Mouse (Mus musculus) heart, embryonic 15.5 days (tissue): Measurements from ENCODE around the gene Copz1. TPM values are rescaled to one million over a fixed set of nuclear protein-coding genes. Genes with fewer than 3 reads are reported as not detected.
A peak's percentile ranks its signal among the peaks of the same experiment; 100 is the strongest.

Source experiments
- ATAC-seq: fragments of 200-750 bp; cut with Nextera tagmentation; replicated peaks from 2 replicates; pipeline ENCODE4 v1.8.0; 2017; ENCODE audit warnings: low read depth, moderate TSS enrichment; ENCODE audit not compliant: insufficient number of reproducible peaks, insufficient read depth, low FRiP score
- H3K27ac ChIP-seq: fragments of 300-500 bp; sonication (generic); 2 replicates; pipeline ENCODE4 v1.5.1; 2015; ENCODE audit warnings: mild to moderate bottlenecking, inconsistent platforms
- H3K27me3 ChIP-seq: fragments of 300-500 bp; sonication (generic); 2 replicates; pipeline ENCODE4 v1.6.1; 2015; ENCODE audit warnings: inconsistent platforms
- H3K36me3 ChIP-seq: fragments of 300-500 bp; sonication (generic); 2 replicates; pipeline ENCODE4 v1.6.1; 2015; ENCODE audit warnings: mild to moderate bottlenecking, inconsistent platforms
- H3K4me1 ChIP-seq: fragments of 300-500 bp; sonication (generic); replicated peaks from 2 replicates; pipeline ENCODE4 v1.6.1; 2015; ENCODE audit warnings: inconsistent platforms
- H3K4me2 ChIP-seq: fragments of 300-500 bp; sonication (generic); 2 replicates; pipeline ENCODE4 v1.6.1; 2015; ENCODE audit warnings: inconsistent platforms, mild to moderate bottlenecking, moderate library complexity
- H3K4me3 ChIP-seq: fragments of 300-500 bp; sonication (generic); 2 replicates; pipeline ENCODE4 v1.5.1; 2015; ENCODE audit warnings: mild to moderate bottlenecking, inconsistent platforms
- H3K9ac ChIP-seq: fragments of 300-500 bp; sonication (generic); 2 replicates; pipeline ENCODE4 v1.6.1; 2015; ENCODE audit warnings: mild to moderate bottlenecking, inconsistent platforms
- H3K9me3 ChIP-seq: fragments of 300-500 bp; sonication (generic); replicated peaks from 2 replicates; pipeline ENCODE4 v1.6.1; 2016; ENCODE audit warnings: inconsistent platforms
- WGBS: fragments of 180-500 bp; shearing (Covaris S2); methylation state at CpG from one replicate; pipeline ENCODE4 v1.1.7; 2015; ENCODE audit warnings: mixed read lengths; 5-methylcytosine and 5-hydroxymethylcytosine counted together
- polyA plus RNA-seq: library from polyadenylated mRNA; unstranded; fragments of >200 nt; fragmentation: Nextera tagmentation; extraction: Ambion mirVana; gene quantifications from 2 replicates; pipeline ENCODE4 v1.2.1, GENCODE M21; 2015

Gene Copz1
- polyA plus RNA-seq = 145 and 168 TPM in 2 replicates

DNA sequence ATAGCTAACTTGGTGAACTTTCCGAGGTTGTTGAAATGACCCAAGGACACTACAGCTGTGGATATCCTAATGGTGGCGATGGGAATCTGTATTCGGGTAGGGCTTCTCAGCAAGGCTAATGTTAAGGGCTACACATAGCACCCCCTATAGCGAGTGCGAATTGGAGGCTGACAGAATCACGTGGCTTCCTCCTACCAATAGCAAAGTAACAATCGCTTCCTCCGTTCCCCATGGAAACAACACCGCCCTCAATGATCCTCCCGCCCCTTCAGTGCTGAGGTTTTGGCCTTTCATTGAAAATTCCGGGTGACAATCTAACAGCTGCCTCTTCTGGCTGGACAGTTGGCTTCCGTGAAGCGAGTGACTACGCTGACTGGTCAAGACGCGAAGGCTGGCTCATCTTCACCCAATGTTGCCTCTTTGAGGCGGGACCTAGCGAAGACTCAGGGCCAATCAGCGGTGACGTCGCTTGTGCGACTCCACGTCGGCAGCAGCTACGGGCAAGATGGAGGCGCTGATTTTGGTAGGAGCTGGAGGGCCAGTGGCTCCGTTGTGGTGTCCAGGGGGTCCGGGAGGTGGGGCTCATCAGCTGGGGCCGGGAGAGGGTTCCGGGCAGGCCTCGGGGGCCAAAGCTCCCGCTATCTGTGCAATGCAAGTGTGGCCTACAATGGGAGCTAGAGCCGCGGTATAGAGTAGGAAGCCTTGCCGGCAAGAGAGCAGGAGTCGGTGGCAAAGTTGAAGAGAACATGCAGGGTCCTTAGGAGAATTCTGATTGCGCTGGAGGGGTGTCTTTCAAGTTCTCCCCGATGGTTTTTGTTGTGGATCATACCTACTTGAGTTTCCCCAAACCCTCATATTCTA lies at the start of gene Copz1:
Gene Copz1, plus strand, starts transcription at position 296 of the 861 bp plus-strand sequence.
- WGBS = under 1% methylated on average over 38 of the region's 38 CpGs
- peaks cover 13% of the 10 kb centered on the region for H3K4me1 ChIP-seq
- H3K27me3 ChIP-seq = no peaks in the 10 kb centered on the region
- H3K27ac ChIP-seq = peak within 1 kb of the TSS; percentile 71
- peak; percentile 100 for ATAC-seq
- H3K4me3 ChIP-seq = peak within 1 kb of the TSS; percentile 84
- H3K9me3 ChIP-seq = no peaks in the 10 kb centered on the region
- peak within 1 kb of the TSS; percentile 90 for H3K9ac ChIP-seq
- H3K36me3 ChIP-seq = no peaks in the 10 kb centered on the region
- H3K4me2 ChIP-seq = peak within 1 kb of the TSS; percentile 69

DNA sequence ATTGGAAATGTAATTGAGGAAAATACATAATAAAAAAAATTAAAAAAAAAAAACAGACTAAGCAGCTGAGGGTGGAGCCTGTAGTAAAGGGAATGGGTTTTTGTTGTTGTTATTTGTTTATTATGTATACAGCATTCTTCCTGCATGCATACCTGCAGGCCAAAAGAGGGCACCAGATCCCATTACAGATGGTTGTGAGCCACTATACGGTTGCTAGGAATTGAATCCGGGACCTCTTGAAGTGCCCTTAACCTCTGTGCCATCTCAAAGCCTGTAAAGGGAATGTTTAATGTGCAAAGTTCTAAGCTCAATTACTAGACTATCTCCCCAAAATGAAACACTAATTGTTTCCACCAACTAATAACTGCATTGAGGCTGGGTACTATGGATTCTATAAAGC lies 48.4 kb upstream of the Copz1 start:
- H3K27ac ChIP-seq = no peak overlapping the region
- WGBS = 91% methylated on average over 2 of the region's 2 CpGs
- no peak for ATAC-seq

DNA sequence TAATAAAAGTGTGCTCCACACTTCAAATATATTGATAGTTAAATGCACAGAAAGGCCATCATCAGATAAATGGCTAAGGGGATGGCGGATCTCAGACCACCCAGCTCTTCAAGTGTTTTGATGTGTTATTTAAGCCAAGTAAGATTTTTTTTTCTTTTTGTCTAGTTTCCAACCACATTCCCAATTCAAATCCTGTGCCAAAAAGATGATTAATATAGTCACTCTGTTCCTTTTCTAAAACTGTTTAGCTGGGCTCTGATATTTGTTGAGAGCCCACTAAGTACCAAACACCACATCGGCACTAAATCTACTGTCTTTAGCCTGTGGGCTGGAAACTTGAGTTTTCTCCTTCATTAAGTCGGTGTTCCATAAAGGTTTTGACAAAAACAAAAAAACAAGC lies 45.5 kb upstream of the Copz1 start:
- no peak overlapping the region for H3K4me3 ChIP-seq
- H3K4me2 ChIP-seq = no peak overlapping the region
- no peaks in the 10 kb centered on the region for H3K9me3 ChIP-seq
- H3K9ac ChIP-seq = no peak overlapping the region
- H3K27ac ChIP-seq = no peak overlapping the region
- peaks cover 17% of the 10 kb centered on the region for H3K4me1 ChIP-seq
- ATAC-seq = no peak
- 83% methylated on average over 3 of the region's 3 CpGs for WGBS
- no peaks in the 10 kb centered on the region for H3K27me3 ChIP-seq
- H3K36me3 ChIP-seq = no peaks in the 10 kb centered on the region

More for the DNA sequence above, 48.4 kb upstream of the Copz1 start:
- no peaks in the 10 kb centered on the region for H3K9me3 ChIP-seq
- H3K9ac ChIP-seq = no peak overlapping the region
- H3K4me1 ChIP-seq = peaks cover 28% of the 10 kb centered on the region
- no peak overlapping the region for H3K4me2 ChIP-seq
- no peak overlapping the region for H3K4me3 ChIP-seq
- H3K27me3 ChIP-seq = no peaks in the 10 kb centered on the region
- no peaks in the 10 kb centered on the region for H3K36me3 ChIP-seq

DNA sequence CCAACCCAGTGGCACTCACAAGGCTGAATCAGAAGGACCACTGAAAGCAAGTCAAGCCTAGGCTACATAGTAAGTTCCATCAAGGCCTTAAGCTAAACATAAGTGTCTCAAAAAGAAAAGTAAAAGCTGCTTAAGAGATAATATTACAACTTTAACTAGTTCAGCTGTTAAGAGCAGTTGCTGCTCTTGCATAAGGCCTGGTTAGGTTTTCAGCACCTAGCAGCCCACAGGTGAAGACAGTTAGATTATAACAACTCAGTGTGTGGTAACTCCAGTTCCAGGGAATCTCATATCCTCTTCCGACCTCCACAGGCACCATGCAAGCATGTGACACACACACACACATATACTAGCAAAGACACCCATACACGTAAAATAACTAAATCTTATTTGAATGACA lies 44.9 kb upstream of the Copz1 start:
- no peak overlapping the region for H3K9ac ChIP-seq
- 76% methylated on average over 2 of the region's 2 CpGs for WGBS
- no peak for ATAC-seq

DNA sequence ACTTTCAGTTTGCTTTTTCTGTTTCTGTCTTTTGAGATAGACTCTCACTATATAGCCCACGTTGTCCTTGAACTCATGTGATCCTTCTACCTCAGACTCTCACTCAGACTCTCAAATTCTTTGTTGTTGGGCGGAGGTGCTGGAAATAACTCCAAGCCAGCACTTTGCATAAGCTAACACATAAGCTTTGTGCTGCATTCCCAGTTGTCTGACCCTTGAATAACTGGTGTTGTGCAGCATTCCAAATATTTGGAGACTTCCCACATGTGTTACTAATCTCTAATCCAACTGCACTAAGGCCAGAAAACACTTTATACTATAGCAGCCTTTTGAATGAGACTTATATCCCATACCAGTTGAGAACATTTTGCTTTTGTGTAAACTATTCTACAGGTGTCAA lies 43.6 kb upstream of the Copz1 start:
- peak; percentile 35; the same call in 1 of the 2 replicates for ATAC-seq
- Histone ChIP-seq H3K27me3 (no peaks in the 10 kb centered on the region), H3K4me2 (0 out of 2 replicates have a peak overlapping the region, but pooled peaks have one; percentile 1), H3K36me3 (no peaks in the 10 kb centered on the region), H3K4me3 (no peak overlapping the region), H3K9ac (no peak overlapping the region), H3K27ac (peak overlapping the region; percentile 73), H3K4me1 (peaks cover 27% of the 10 kb centered on the region), H3K9me3 (no peaks in the 10 kb centered on the region)
- WGBS = 41% methylated on average over 2 of the region's 2 CpGs

More for the DNA sequence above, 44.9 kb upstream of the Copz1 start:
- peaks cover 19% of the 10 kb centered on the region for H3K4me1 ChIP-seq
- no peak overlapping the region for H3K4me3 ChIP-seq
- H3K4me2 ChIP-seq = no peak overlapping the region
- no peaks in the 10 kb centered on the region for H3K36me3 ChIP-seq
- no peak overlapping the region for H3K27ac ChIP-seq
- no peaks in the 10 kb centered on the region for H3K27me3 ChIP-seq
- no peaks in the 10 kb centered on the region for H3K9me3 ChIP-seq

DNA sequence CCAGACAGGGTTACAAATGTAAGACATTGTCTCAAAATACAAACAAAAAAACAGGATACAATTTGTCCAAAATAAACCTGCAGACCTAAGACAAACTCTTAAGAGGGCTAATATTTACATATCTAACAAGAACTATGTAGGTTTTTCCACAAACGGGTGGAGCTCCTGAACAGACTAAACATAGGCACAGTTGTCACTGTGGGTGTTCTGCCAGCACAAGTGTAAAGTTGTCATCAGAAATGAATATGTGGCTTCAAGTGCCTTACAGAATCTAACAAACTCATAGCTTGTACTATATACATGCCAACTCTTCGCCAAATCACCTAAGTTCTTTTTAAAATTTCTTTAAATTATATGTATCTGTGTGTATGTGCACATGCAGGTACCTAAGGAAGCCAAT lies 39.4 kb upstream of the Copz1 start:
- peaks cover 26% of the 10 kb centered on the region for H3K4me1 ChIP-seq
- no peak overlapping the region for H3K4me2 ChIP-seq
- H3K9ac ChIP-seq = no peak overlapping the region
- ATAC-seq = no peak
- peak overlapping the region; percentile 25; the same call in 1 of the 2 replicates for H3K27ac ChIP-seq
- no peaks in the 10 kb centered on the region for H3K27me3 ChIP-seq
- peaks cover 12% of the 10 kb centered on the region for H3K36me3 ChIP-seq
- no peaks in the 10 kb centered on the region for H3K9me3 ChIP-seq
- 64% methylated on average over 2 of the region's 2 CpGs for WGBS
- no peak overlapping the region for H3K4me3 ChIP-seq

DNA sequence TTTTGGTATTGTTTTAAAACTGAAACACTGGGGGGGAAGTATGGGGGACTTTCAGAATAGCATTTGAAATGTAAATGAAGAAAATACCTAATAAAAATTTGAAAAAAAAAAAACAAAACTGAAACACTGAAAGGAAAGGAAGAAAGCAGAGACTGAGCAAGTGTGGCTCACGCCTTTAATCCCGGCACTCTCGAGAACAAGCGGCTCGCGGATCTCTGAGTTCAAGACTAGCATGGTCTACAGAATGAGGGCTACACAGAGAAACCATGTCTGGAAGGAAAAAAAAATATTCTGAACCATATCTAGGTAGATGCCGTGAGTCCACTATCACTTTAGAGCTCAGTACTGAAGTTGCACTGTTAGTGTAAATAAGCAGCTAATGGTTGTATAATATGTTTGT lies 35.2 kb upstream of the Copz1 start:
- peak overlapping the region; percentile 8; the same call in 1 of the 2 replicates for H3K4me2 ChIP-seq
- no peak overlapping the region for H3K27ac ChIP-seq
- WGBS = 89% methylated on average over 7 of the region's 7 CpGs
- H3K4me3 ChIP-seq = no peak overlapping the region
- peaks cover 22% of the 10 kb centered on the region for H3K36me3 ChIP-seq
- no peak overlapping the region for H3K9ac ChIP-seq
- H3K27me3 ChIP-seq = no peaks in the 10 kb centered on the region
- H3K9me3 ChIP-seq = no peaks in the 10 kb centered on the region
- no peak for ATAC-seq
- H3K4me1 ChIP-seq = peaks cover 33% of the 10 kb centered on the region

DNA sequence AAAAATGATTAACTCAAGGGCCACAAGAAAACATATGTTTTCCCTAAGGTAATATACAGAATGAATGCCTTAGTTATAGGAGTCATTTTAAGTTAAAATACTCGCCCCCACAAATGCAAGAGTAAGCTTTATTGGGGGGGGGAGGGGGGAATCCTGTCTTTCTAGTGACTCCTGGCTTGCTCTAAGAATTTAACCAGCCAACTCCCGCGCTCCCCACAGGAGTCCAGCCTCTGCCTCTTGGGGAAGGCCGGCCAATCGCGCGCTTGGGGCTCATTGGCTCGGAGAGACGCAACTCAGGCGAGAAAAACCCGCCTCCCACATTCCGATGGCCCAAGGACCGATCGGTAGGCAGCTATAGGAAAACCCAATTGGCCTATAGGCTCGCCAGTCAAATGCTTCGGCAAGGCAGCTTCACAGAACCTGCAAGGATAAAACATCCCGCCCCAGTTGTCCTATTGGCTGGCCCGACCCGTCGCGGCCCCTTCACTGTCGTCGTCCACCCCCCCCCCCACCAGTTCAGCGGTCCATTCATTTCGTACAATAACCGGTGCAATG lies 33.3 kb upstream of the Copz1 start:
- no peaks in the 10 kb centered on the region for H3K9me3 ChIP-seq
- peak overlapping the region; percentile 51 for H3K9ac ChIP-seq
- ATAC-seq = peak; percentile 87
- WGBS = under 1% methylated on average over 26 of the region's 26 CpGs
- no peaks in the 10 kb centered on the region for H3K27me3 ChIP-seq
- peaks cover 39% of the 10 kb centered on the region for H3K4me1 ChIP-seq
- H3K4me2 ChIP-seq = peak overlapping the region; percentile 70
- peak overlapping the region; percentile 95 for H3K27ac ChIP-seq
- peak overlapping the region; percentile 73 for H3K4me3 ChIP-seq
- peaks cover 40% of the 10 kb centered on the region for H3K36me3 ChIP-seq

DNA sequence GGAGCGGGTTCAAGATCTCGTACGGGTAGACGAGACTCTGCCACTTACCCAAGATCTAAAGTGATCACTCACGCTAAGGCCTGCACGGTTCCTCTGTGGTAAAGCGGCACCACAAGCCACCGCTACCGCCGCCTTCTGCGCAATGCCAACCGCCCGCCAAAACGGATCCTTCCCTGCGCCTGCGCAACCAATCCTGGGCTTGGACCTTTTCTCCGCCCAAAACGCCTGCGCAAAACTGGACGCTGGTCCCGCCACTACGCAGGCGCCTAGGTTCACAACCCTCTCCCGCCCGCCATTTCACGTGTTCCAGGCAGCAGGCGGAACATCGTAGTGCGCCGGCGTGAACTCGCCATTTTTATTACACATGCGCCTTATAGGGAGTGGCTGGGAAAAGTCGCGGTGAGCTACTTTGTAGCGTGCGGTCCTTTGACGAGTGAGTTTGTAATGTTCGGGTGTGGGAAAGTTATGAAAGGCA lies 32.8 kb upstream of the Copz1 start, which contains the start of gene Cbx5:
Gene Cbx5, minus strand, starts transcription at position 132 of the 475 bp plus-strand sequence.
- Histone ChIP-seq H3K4me3 (peak within 1 kb of the TSS; percentile 73), H3K9me3 (no peaks in the 10 kb centered on the region), H3K36me3 (peaks cover 39% of the 10 kb centered on the region), H3K27me3 (no peaks in the 10 kb centered on the region), H3K9ac (peak within 1 kb of the TSS; percentile 63), H3K27ac (peak within 1 kb of the TSS; percentile 95), H3K4me2 (peak within 1 kb of the TSS; percentile 70), H3K4me1 (peaks cover 39% of the 10 kb centered on the region)
- under 1% methylated on average over 39 of the region's 39 CpGs for WGBS
- ATAC-seq = peak; percentile 94

DNA sequence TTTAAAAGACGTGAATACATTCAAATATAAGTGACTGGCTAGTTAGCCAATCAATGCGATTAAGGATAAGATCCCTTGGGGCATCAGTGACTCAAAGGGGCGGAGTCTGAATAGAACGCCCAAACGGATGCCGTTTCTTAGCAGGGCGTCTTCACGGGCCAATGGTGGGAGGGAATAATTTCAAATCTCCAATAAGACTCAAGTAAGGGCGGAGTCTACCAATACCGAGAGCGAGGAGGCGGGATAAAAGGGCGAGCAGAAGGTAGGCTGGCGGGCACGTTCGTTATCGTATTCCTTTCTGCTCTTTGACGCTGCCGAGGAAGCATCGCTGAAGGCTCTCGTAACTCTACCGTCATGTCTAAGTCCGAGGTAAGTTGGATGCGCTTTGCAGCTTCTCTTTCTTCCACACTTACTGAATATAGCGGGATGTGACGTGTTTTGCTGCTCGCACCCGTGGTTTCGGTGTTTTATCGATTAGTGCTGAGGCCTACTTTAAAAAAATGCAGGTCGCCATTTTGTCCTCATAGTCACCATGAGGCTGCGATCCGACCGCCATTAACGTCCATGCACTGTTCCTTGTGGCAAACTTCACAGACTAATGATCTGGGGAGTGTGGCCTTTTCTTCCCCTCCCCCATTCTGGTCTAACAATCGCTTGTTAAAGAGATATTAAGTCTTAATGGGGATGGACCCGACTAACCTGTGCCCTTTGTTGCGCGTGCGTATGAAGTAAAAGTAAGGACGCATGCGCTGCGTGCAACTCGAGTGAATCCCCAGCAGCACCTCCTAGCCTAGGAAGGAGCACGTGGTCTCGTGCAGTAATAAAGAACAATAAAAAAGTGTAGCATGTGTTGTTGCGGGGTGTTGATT lies 32.1 kb upstream of the Copz1 start, which contains the start of gene Hnrnpa1:
Gene Hnrnpa1, plus strand, starts transcription at position 273 of the 869 bp plus-strand sequence.
- Histone ChIP-seq H3K9ac (peak within 1 kb of the TSS; percentile 63), H3K4me3 (peak within 1 kb of the TSS; percentile 73), H3K4me1 (peaks cover 42% of the 10 kb centered on the region), H3K27me3 (no peaks in the 10 kb centered on the region), H3K36me3 (peaks cover 42% of the 10 kb centered on the region), H3K27ac (peak within 1 kb of the TSS; percentile 95), H3K9me3 (no peaks in the 10 kb centered on the region), H3K4me2 (peak within 1 kb of the TSS; percentile 70)
- under 1% methylated on average over 47 of the region's 47 CpGs for WGBS
- peak; percentile 90 for ATAC-seq
